Comparison of ENCODE assay signal across 8 mouse cellular contexts in the genomic region with DNA sequence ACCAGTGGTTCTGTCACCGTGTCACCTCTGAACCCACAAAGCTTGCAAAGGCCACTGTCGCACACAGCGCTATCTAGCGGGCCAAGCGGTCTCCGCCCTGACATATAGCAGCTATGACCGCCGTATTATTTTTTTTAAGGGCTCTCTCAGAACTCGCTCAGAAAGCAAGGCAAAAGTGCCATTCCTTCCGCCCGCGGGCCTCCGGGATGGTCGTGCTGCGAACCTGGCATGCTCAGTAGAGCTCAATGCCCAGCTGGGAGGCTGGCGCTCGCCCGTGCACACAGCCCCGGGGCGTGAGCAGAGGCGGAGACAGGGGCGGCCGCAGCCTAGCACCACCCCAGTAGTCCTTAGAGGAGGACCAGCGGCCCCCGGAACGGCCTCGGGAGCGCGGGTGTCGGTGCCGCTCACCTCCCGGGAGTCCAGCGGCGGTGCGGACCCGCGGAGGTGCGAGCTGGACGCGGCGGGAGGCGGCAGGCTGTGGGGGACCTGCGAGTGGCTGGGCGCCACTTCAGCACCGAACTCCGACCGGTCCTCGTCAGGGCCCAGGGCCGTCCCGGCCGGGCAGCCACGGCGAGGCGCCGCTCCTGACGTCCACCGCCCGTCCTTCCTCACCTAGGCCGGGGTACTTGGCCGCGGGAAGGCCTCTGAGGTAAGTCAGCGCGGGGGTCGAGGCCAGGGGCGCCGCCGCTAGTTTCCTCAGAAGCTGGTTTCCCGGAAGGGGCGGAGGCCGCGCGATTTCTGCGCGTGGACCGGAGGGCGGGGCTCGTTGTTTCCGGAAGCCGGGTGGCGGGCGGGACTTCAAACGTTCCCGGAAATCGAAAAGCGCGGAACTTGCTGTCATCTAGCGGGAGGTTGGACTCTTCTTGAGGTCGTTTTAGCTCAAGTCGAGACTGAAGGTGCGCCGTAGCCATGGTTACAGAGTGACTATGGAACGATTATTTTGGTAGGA. TPM values are rescaled to one million over a fixed set of nuclear protein-coding genes. Genes with fewer than 3 reads are reported as not detected.
DNase-seq lines count a peak whose midpoint lies in the region; ATAC-seq lines count a peak whose summit lies in the region.

TSS of gene Ripk1 (plus strand) at position 306 of the 949 bp plus-strand sequence.
TSS of gene Serpinb6a (minus strand) at position 737 of the 949 bp plus-strand sequence.

- H3K9me3 ChIP-seq in heart, embryonic 13.5 days: no peaks in the 10 kb centered on the region
- H3K9me3 ChIP-seq in liver, embryonic 12.5 days (replicated peaks): no peaks in the 10 kb centered on the region
- no peaks in the 10 kb centered on the region for H3K9me3 ChIP-seq in stomach, embryonic 15.5 days

- WGBS in heart, embryonic 13.5 days: under 1% methylated on average over 88 of the region's 92 CpGs
- under 1% methylated on average over 92 of the region's 92 CpGs for WGBS in liver, embryonic 12.5 days (ENCODE audit: insufficient replicate concordance)
- WGBS in stomach, embryonic 15.5 days: under 1% methylated on average over 91 of the region's 92 CpGs

- peaks cover 4% of the 10 kb centered on the region; the same call in 1 of the 2 replicates for H3K36me3 ChIP-seq in heart, embryonic 13.5 days
- peaks cover 3% of the 10 kb centered on the region; the same call in 1 of the 2 replicates for H3K36me3 ChIP-seq in liver, embryonic 12.5 days
- H3K36me3 ChIP-seq in stomach, embryonic 15.5 days: no peaks in the 10 kb centered on the region

- 0 out of 2 replicates have a peak, but pooled peaks cover 3% of the 10 kb centered on the region for H3K4me1 ChIP-seq in brown adipose tissue, adult 24 weeks (ENCODE audit: control insufficient read depth, insufficient read depth, insufficient read length, low read length)
- peaks cover 14% of the 10 kb centered on the region for H3K4me1 ChIP-seq in heart, embryonic 13.5 days
- H3K4me1 ChIP-seq in liver, embryonic 12.5 days: peaks cover 41% of the 10 kb centered on the region
- H3K4me1 ChIP-seq in stomach, embryonic 15.5 days: peaks cover 3% of the 10 kb centered on the region; the same call in 1 of the 2 replicates

- peak within 1 kb of the TSS; percentile 93 for H3K9ac ChIP-seq in heart, embryonic 13.5 days
- H3K9ac ChIP-seq in liver, embryonic 12.5 days: peak within 1 kb of the TSS; percentile 89
- H3K9ac ChIP-seq in stomach, embryonic 15.5 days: peak within 1 kb of the TSS; percentile 61

- H3K27ac ChIP-seq in brown adipose tissue, adult 24 weeks (replicated peaks; ENCODE audit: low read depth, low read length): peak within 1 kb of the TSS; percentile 67
- H3K27ac ChIP-seq in heart, embryonic 13.5 days (replicated peaks): peak within 1 kb of the TSS; percentile 91
- H3K27ac ChIP-seq in liver, embryonic 12.5 days: peak within 1 kb of the TSS; percentile 90
- peak within 1 kb of the TSS; percentile 87 for H3K27ac ChIP-seq in stomach, embryonic 15.5 days

- peak; percentile 95 for DNase-seq in CD4-positive, CD25-positive, alpha-beta regulatory T cell, adult 2 months (ENCODE audit: low read depth, low spot score)
- DNase-seq in fat pad, adult 2 months (ENCODE audit: extremely low read depth, low read depth, low spot score): peak; percentile 28
- DNase-seq in kidney, postnatal 10 days: peak; percentile 94
- peak; percentile 86 to 90 for DNase-seq in natural killer cell, adult 2 months (ENCODE audit: low spot score in 2 of 2)

- no peaks in the 10 kb centered on the region for H3K27me3 ChIP-seq in heart, embryonic 13.5 days (replicated peaks)
- H3K27me3 ChIP-seq in liver, embryonic 12.5 days (replicated peaks): no peaks in the 10 kb centered on the region
- no peaks in the 10 kb centered on the region for H3K27me3 ChIP-seq in stomach, embryonic 15.5 days (replicated peaks)

- peak within 1 kb of the TSS; percentile 94 for H3K4me2 ChIP-seq in heart, embryonic 13.5 days
- H3K4me2 ChIP-seq in liver, embryonic 12.5 days: peak within 1 kb of the TSS; percentile 92
- H3K4me2 ChIP-seq in stomach, embryonic 15.5 days: peak within 1 kb of the TSS; percentile 65

- ATAC-seq in heart, embryonic 13.5 days (ENCODE audit: extremely low read depth, insufficient number of reproducible peaks, low FRiP score, low TSS enrichment): peak; percentile 93
- ATAC-seq in liver, embryonic 12.5 days: peak; percentile 99
- peak; percentile 99 for ATAC-seq in stomach, embryonic 15.5 days (ENCODE audit: insufficient read depth, low FRiP score, low read depth)

- H3K4me3 ChIP-seq in brown adipose tissue, adult 24 weeks (ENCODE audit: insufficient read depth, low read depth, low read length): peak within 1 kb of the TSS; percentile 74
- H3K4me3 ChIP-seq in heart, embryonic 13.5 days: peak within 1 kb of the TSS; percentile 97
- peak within 1 kb of the TSS; percentile 92 for H3K4me3 ChIP-seq in liver, embryonic 12.5 days
- H3K4me3 ChIP-seq in stomach, embryonic 15.5 days (replicated peaks): peak within 1 kb of the TSS; percentile 97

RNA-seq across cellular contexts. Expression of gene Ripk1, which starts in this region (rescaled TPM):
- polyA plus RNA-seq in brown adipose tissue, adult 24 weeks (2012; ENCODE audit: insufficient read depth, insufficient read length, missing spikeins): 7.0 and 11.0 TPM in 2 replicates
- polyA plus RNA-seq in heart, embryonic 13.5 days (2015; fragmentation: Nextera tagmentation; extraction: Ambion mirVana): 8.5 and 9.2 TPM in 2 replicates
- 19.6 and 20.2 TPM in 2 replicates for polyA plus RNA-seq in liver, embryonic 12.5 days (2016; fragmentation: Nextera tagmentation; extraction: Ambion mirVana)
- 21.2 and 22.0 TPM in 2 replicates for polyA plus RNA-seq in stomach, embryonic 15.5 days (2015; fragmentation: Nextera tagmentation; extraction: Ambion mirVana)

RNA-seq across cellular contexts. Expression of gene Serpinb6a, which starts in this region (rescaled TPM):
- polyA plus RNA-seq in brown adipose tissue, adult 24 weeks (2012; ENCODE audit: insufficient read depth, insufficient read length, missing spikeins): 60.1 and 80.3 TPM in 2 replicates
- 47.7 and 52.0 TPM in 2 replicates for polyA plus RNA-seq in heart, embryonic 13.5 days (2015; fragmentation: Nextera tagmentation; extraction: Ambion mirVana)
- 12.7 and 12.9 TPM in 2 replicates for polyA plus RNA-seq in liver, embryonic 12.5 days (2016; fragmentation: Nextera tagmentation; extraction: Ambion mirVana)
- 74.6 and 77.7 TPM in 2 replicates for polyA plus RNA-seq in stomach, embryonic 15.5 days (2015; fragmentation: Nextera tagmentation; extraction: Ambion mirVana)

Comparison
In these comparisons a context has a peak if more than half of its experiments do, and no peak if none do; other contexts are left out.
1. Peak in every context shown above with its lines: DNase-seq, ATAC-seq, H3K4me3 ChIP-seq and H3K27ac ChIP-seq.
2. DNase-seq: peak in every context shown above with its lines; median percentile 95 in CD4-positive, CD25-positive, alpha-beta regulatory T cell, adult 2 months; 94 in kidney, postnatal 10 days; 88 in natural killer cell, adult 2 months; 28 in fat pad, adult 2 months.